Mouse (Mus musculus): ENCODE measurements at regions not wholly inside any gene's neighbourhood (a gene's known extent, or its start where the extent isn't known, plus 50 kb on each side); places are given as distances from the start of the nearest gene placed in this dataset.

DNA sequence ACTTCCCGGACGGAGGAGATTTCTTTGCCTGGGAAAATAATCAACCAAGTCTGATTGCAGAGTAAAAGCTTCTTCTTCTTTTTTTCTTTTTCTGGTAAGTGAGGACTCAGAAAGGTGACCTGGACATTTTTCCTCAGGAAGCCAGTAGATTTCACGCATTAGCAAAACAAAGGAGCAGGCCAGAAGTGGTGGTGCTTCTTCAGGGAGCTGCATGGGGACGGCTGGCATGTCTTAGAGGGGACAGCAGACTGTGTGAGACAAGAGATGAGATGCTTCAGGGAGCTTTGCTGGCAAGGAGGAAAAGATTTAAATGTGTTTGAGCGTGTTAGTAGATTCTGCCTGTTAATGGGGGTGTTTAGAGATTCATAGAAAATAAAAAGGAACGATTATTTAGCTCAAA lies 77.4 kb downstream of the Egln3 start:
- 75% methylated on average over 6 of the region's 6 CpGs for WGBS
- no peak overlapping the region for H3K9ac ChIP-seq
- H3K4me2 ChIP-seq (replicated peaks): 0 out of 2 replicates have a peak overlapping the region, but pooled peaks have one; percentile 19
- H3K27me3 ChIP-seq (replicated peaks): no peaks in the 10 kb centered on the region
- H3K9me3 ChIP-seq: no peaks in the 10 kb centered on the region
- H3K27ac ChIP-seq: no peak overlapping the region
- no peak overlapping the region for H3K4me3 ChIP-seq (replicated peaks)
- H3K4me1 ChIP-seq (replicated peaks): no peaks in the 10 kb centered on the region
- no peak for ATAC-seq
- H3K36me3 ChIP-seq: no peaks in the 10 kb centered on the region
